Mouse (Mus musculus) layer of hippocampus, adult 2 months (tissue): ENCODE results near the gene Nat10. TPM values are rescaled to one million over a fixed set of nuclear protein-coding genes. Genes with fewer than 3 reads are reported as not detected.

Source experiments
- DNase-seq, 2 experiments: peaks; one replicate each; pipeline ENCODE4 v3.0.0; 2022; ENCODE audit warnings: low spot score in 2 of 2
- H3K27ac ChIP-seq: fragments of 200-600 bp; 2 replicates; pipeline ENCODE4 v1.8.1; 2022
- H3K4me3 ChIP-seq: fragments of 200-600 bp; 2 replicates; pipeline ENCODE4 v1.8.1; 2022; ENCODE audit warnings: mild to moderate bottlenecking
- CTCF ChIP-seq: fragments of 200-600 bp; conservative IDR thresholded peaks from 2 replicates; pipeline ENCODE4 v1.8.1; 2022; ENCODE audit warnings: antibody characterized with exemption, mild to moderate bottlenecking, moderate library complexity
- total RNA-seq, 2 experiments: library from RNA; stranded (reverse); gene quantifications; 2 replicates each; pipeline ENCODE4 v1.2.3; 2021

The Nat10 gene
- total RNA-seq, 2 experiments from 2014 or later: 36.7 to 38.5 TPM

DNA sequence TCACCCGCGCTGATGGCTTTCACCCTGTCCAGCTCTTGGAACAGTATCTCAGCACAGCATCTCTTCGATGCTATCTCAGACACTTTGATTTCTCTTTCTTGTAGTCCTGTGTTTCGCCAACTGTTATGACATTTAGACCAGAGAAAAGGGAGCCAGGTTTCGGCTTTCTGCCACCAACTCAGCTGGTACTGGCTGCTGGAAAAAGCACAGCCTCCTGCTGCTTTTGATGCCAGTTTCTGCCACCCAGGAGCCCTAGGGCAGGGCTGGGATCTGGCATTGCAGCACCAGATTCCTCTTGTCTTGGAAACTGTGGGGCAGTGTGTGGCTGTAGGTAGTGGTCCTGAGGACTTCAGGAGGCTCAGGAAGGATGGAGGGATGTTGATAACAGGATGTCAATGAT is 79.9 kb downstream of the Nat10 start:
- Histone ChIP-seq H3K27ac (no peak overlapping the region), H3K4me3 (no peak overlapping the region)
- TF ChIP-seq CTCF: no peak
- DNase-seq: no peak

DNA sequence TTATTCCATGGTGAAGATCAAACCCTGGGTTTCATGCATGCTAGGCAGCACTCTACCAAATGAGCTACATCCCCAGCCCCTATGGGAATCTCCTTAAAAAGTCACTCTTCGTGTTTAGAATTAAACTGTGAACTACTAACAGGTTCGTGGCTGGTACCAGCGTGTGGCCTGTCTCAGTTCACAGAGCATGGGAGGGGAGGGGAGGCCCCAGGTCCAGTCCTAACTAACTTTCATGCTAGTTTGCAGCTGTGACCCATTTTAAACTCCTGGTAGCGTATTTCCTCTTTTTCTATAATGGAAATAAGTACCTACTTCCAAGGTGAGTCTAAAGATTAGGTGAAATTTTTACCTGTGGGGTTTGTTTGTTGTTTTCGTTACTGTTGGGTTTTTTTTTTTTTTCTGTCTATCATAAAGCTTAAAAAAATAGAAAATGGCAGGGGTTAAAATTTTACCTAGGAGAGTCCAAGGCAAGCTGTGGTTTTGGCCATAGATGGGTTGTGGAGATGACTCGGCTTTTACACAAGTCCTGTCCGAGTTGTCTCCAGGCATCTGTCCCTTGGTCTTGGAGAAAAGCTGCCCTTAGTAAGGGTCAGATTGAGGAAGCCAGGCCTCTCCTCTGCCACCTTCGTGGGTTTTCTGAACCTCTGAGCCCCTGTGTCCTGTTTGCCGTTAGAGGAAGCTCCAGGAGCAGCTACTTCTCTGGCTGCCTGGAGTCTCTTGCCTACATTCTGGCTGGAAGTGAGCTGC is 80.5 kb downstream of the Nat10 start:
- no peak for TF ChIP-seq CTCF
- Histone ChIP-seq H3K4me3 (no peak overlapping the region), H3K27ac (no peak overlapping the region)
- no peak for DNase-seq

DNA sequence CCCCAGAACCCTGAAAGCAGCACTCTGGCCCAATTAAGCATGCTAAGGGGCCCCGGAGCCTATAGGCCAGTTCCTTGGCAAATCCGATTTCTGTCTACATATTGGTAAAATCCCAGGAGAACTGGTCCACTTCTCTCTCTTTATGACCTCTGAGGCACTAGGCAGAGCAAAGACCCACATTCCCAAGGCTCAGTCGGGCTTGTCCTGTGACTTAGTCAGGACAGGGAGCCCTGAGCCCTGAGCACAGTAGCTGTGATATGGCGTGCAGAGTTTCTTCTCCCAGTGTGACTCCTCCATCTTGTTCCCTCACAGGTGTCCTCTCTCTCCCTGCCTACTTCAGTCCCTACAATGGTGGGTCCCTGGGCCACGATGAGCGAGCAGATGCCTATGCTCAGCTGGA is 82.6 kb downstream of the Nat10 start:
- Histone ChIP-seq H3K4me3 (no peak overlapping the region), H3K27ac (no peak overlapping the region)
- no peak for TF ChIP-seq CTCF
- no peak for DNase-seq

DNA sequence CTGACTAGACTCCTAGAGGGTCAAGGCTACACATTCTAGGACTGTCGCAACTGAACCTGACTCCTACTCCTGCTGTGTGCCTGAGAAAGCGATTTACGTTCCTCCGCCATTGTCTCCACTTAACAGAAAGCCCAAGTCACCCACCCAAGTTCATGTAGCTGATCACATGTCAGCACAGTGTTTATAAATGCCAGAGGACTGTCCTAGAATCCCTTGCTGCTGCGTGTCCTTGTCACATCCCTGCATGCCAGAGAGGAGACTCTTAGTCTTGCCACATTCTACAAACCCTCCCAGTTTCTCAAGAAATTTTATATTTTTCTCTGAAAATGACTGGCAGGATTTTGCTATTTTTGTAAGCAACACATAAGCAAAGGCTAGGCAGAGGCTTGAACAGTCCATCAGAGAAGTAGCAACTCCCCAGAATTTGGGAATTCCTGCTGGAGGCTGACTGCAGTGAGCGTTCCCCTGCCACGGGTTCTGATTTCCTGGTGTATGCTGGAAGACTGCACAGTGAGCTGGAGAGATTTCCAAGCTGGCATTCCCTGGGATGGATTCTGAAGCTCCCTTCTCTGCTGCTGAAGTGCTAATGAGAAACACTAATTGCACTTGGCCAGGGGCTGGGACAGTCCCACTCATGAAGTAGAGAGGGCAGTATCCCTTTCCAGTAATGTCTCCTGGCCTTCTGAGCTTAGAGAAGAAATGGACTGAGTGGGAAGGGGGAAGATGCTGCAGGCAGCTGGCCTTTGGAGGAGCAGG is 83.3 kb downstream of the Nat10 start:
- H3K4me3 ChIP-seq: no peak overlapping the region
- peak; percentile 37 for TF ChIP-seq CTCF
- no peak for DNase-seq
- no peak overlapping the region for H3K27ac ChIP-seq

DNA sequence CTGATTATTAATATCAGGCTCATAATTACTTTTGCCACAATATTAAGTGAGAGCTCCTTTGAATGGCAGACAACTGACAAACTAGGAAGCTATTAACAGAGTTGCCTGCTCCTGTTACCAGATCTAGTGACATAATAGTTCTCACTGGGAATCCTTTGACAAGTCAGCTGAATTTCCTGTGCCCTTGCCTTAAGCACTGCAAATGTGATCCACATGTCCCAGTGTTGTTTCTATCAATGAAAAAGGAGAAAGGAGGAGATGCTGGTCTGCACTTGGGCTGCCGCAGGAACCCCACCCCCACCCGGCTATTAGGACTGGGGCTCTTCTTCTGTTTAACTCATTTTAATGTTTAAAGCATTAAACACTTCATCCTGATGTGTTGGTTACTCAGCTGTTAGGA is 84.3 kb downstream of the Nat10 start:
- DNase-seq: no peak
- H3K27ac ChIP-seq: no peak overlapping the region
- H3K4me3 ChIP-seq: no peak overlapping the region
- no peak for TF ChIP-seq CTCF

DNA sequence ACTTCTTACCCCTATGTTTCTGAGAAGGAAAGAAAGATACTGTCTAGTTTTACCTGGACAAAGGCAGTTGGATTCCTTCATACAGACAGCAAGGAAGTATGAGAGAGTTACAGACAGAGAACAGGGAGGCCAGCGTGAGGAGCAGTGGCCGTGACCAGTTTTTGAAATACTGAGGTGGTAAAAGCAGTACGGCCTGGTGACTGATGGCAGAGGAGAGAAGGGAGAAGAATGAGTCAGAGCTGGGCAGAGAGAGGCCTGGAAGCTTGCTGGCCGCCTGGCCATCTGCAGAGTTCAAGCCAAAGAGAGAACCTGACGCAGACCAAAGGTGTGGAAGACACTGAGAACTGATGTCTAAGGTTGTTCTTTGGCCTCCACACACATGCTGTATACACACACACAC is 85.7 kb downstream of the Nat10 start:
- DNase-seq: no peak
- Histone ChIP-seq H3K4me3 (no peak overlapping the region), H3K27ac (no peak overlapping the region)
- TF ChIP-seq CTCF: no peak

DNA sequence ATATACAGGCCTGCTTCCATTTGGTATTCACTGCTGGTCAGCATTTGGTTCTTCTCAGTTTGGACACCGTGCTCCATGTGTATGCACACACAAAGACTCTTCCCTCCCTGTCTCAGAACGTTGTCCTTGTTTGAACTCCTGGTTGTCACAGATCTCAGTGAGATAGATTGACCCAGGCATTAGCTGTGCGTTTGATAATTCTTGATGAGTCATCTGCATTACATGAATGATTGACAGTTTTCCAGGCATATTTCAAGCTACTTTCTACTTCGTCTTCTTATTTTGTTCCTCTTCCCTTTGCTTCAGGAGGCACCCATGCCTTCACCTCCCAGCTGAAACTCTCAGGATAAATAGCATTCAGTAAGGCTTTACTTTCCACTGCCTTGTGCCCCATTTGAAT is 87.5 kb downstream of the Nat10 start:
- no peak overlapping the region for H3K27ac ChIP-seq
- TF ChIP-seq CTCF: no peak
- no peak for DNase-seq
- H3K4me3 ChIP-seq: no peak overlapping the region

DNA sequence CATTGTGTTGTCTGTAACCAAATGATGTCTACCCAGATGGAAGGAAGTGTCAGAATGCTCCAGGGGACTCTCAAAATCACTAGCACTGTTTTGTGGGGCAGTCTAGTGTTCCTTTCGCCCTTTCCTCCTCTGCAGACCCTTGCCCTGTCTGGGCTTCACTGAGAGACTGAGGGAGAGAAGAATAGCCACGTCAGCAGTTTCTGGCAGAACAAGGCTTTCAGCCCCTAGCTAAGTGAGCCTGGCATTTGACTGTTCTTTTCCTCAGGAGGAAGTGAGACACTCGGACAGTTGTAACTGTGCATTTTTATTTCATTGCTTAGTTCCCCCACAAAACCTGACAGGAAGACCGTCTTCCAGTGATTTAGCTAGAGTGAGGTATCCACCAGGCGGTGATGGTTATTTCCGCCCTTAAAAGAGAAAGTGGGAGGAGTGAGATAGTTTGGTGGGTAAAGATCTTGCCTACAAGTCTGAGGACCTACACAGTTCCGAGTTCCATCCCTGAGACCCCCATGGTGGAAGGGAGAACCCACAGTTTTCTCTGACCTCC is 88.4 kb downstream of the Nat10 start:
- Histone ChIP-seq H3K27ac (no peak overlapping the region), H3K4me3 (no peak overlapping the region)
- TF ChIP-seq CTCF: no peak
- no peak for DNase-seq

Other genes with a start within 250 kb of the Nat10 start
- gene Abtb2, start 195.0 kb downstream of the Nat10 start, total RNA-seq: 10 to 100 TPM in 1 of 2 experiments, 1 to 10 TPM in 1; 9.5 to 10.3 TPM
- 100 to 1,000 TPM; 317 to 343 TPM for gene Caprin1, start 36.4 kb upstream of the Nat10 start, total RNA-seq
- 10 to 100 TPM; 20.3 to 22.1 TPM for gene Lmo2, start 196.7 kb upstream of the Nat10 start, total RNA-seq